Mouse (Mus musculus) forebrain, embryonic 16.5 days (tissue): Measurements from ENCODE around the gene Psg16. TPM values are rescaled to one million over a fixed set of nuclear protein-coding genes. Genes with fewer than 3 reads are reported as not detected.
A peak's percentile ranks its signal among the peaks of the same experiment; 100 is the strongest.
"Not testable (repeated sequence)": the region's sequence is repeated elsewhere in the genome, so short reads cannot be mapped to it uniquely, and the experiment has no call there.

Source experiments
- ATAC-seq: fragments of 200-750 bp; cut with Nextera tagmentation; 2 replicates; pipeline ENCODE4 v1.8.0; 2017; ENCODE audit warnings: mild to moderate bottlenecking, moderate library complexity
- H3K27ac ChIP-seq: fragments of 300-500 bp; sonication (generic); 2 replicates; pipeline ENCODE4 v1.5.1; 2014; ENCODE audit warnings: low read length, control low read depth
- H3K27me3 ChIP-seq: fragments of 300-500 bp; sonication (generic); replicated peaks from 2 replicates; pipeline ENCODE4 v1.6.1; 2014; ENCODE audit warnings: low read length; ENCODE audit not compliant: control insufficient read depth, insufficient read depth
- H3K36me3 ChIP-seq: fragments of 300-500 bp; sonication (generic); 2 replicates; pipeline ENCODE4 v1.6.1; 2014; ENCODE audit not compliant: control insufficient read depth, insufficient read depth
- H3K4me1 ChIP-seq: fragments of 300-500 bp; sonication (generic); replicated peaks from 2 replicates; pipeline ENCODE4 v1.6.1; 2014; ENCODE audit warnings: low read length; ENCODE audit not compliant: control insufficient read depth, insufficient read depth
- H3K4me2 ChIP-seq: fragments of 300-500 bp; sonication (generic); 2 replicates; pipeline ENCODE4 v1.6.1; 2014; ENCODE audit warnings: mild to moderate bottlenecking, low read length, control low read depth
- H3K4me3 ChIP-seq: fragments of 300-500 bp; sonication (generic); replicated peaks from 2 replicates; pipeline ENCODE4 v1.5.1; 2014; ENCODE audit warnings: mild to moderate bottlenecking, low read length, control low read depth
- H3K9ac ChIP-seq: fragments of 300-500 bp; sonication (generic); replicated peaks from 2 replicates; pipeline ENCODE4 v1.6.1; 2014; ENCODE audit warnings: low read depth, low read length, control low read depth
- H3K9me3 ChIP-seq: fragments of 300-500 bp; sonication (generic); 2 replicates; pipeline ENCODE4 v1.6.1; 2016; ENCODE audit warnings: low read length; ENCODE audit not compliant: control insufficient read depth
- WGBS: fragments of 180-500 bp; shearing (Covaris S2); extraction: QIAGEN DNeasy Blood & Tissue Kit; methylation state at CpG from one replicate; pipeline ENCODE4 v1.1.7; 2014; 5-methylcytosine and 5-hydroxymethylcytosine counted together
- polyA plus RNA-seq: library from polyadenylated mRNA; unstranded; fragments of >200 nt; fragmentation: Nextera tagmentation; extraction: Ambion mirVana; gene quantifications from 2 replicates; pipeline ENCODE4 v1.2.1, GENCODE M21; 2015

Gene Psg16
- polyA plus RNA-seq, 1 experiment from 2014 or later = 3.4 TPM

DNA sequence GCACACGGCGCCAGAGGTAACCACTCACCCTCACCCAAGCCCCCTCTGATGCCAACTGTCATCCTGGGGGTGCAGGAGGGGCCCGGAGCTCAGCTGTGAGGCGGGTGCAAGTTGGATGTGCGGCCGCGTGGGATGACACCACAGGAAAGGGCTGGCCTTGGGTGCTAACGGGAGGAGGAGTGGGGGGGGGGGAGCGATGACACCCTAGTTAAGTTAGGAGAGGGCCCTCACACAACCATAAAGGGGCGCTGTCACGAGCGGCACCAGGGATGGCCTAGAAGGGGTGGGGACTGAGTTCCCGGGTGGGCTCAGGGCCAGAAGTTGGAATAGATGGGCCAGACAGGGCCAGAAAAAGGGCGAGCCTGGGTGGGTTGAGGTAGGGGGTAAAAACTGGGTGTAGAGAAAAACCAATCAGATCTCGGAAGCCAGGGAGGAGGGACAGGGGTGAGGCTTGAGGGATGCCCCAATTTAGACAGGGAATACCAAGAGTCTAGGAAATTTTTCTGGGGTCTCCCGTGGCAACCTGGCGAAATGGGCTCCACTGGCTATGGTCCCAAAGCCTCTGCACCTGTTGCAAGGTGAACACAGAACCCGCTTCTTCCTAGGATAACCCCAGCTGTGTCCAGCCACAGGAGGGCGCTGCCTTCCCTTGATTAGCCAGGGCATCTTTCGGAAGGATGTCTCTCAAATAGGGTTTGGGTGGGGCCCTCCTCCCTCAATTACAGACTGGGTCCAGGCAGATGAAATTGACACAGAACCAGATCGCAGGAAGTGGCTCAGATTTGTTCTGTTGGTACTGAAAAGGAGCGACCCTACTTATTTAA, 12.8 kb upstream of the Psg16 start:
- WGBS = 61% methylated on average over 21 of the region's 22 CpGs
- Histone ChIP-seq H3K9me3 (no peaks in the 10 kb centered on the region), H3K4me1 (peaks cover 54% of the 10 kb centered on the region), H3K27ac (peak overlapping the region; percentile 37), H3K4me3 (no peak overlapping the region; the same call in 1 of the 2 replicates), H3K4me2 (peak overlapping the region; percentile 27), H3K9ac (peak overlapping the region; percentile 35; the same call in 1 of the 2 replicates), H3K36me3 (no peaks in the 10 kb centered on the region), H3K27me3 (no peaks in the 10 kb centered on the region)
- ATAC-seq = no peak

DNA sequence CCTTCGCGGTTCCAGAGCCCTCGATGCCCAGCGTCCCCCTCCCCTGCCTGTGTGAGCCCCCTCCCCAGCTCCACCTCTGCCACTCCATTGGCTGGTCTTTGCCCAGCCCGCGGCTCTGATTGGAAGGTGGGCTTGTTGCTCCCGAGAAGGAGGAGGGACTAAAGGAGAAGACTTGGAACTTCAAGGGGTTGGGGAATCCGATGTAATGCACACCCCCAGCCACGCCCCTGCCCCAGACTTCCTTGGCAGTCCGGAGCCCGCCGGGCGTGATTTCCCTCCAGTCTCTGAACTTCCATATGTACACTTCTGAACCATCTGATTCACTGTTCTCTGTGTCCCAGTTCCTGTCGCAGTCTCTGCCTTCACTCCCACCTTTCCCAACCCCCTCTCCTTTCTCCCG, 11.5 kb upstream of the Psg16 start, which contains the start of gene Hif3a:
TSS of gene Hif3a (minus strand) at position 39 of the 400 bp plus-strand sequence.
- Histone ChIP-seq H3K36me3 (no peaks in the 10 kb centered on the region), H3K27me3 (no peaks in the 10 kb centered on the region), H3K4me1 (peaks cover 42% of the 10 kb centered on the region), H3K9me3 (no peaks in the 10 kb centered on the region), H3K4me3 (peak within 1 kb of the TSS; percentile 48), H3K4me2 (peak within 1 kb of the TSS; percentile 65), H3K9ac (peak within 1 kb of the TSS; percentile 59), H3K27ac (no peak within 1 kb of the TSS)
- 1% methylated on average over 15 of the region's 15 CpGs for WGBS
- peak; percentile 89 for ATAC-seq

DNA sequence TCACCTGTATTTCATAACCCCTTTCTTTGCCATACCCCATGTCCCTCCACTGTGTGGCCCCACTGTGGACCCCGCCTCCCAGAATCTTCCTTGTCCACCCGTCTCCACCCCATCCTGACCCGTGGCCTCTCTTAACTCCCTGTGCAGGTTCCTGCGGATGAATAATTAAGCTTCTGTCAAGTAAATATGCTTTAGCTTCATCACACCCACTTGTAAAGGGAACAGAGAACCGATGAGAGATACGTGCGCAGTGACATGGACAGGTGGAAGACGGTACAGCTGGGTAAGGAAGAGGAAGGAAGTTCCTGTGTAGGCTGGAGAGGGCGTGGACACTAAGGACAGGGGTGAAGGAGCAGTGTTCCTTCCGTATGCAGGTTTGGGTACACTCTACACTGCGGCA, 11.0 kb upstream of the Psg16 start:
- Histone ChIP-seq H3K9me3 (no peaks in the 10 kb centered on the region), H3K9ac (no peak overlapping the region; the same call in 1 of the 2 replicates), H3K27me3 (no peaks in the 10 kb centered on the region), H3K4me3 (peak overlapping the region; percentile 48), H3K4me1 (peaks cover 40% of the 10 kb centered on the region), H3K4me2 (peak overlapping the region; percentile 65), H3K27ac (no peak overlapping the region), H3K36me3 (no peaks in the 10 kb centered on the region)
- 20% methylated on average over 11 of the region's 11 CpGs for WGBS
- ATAC-seq = no peak

DNA sequence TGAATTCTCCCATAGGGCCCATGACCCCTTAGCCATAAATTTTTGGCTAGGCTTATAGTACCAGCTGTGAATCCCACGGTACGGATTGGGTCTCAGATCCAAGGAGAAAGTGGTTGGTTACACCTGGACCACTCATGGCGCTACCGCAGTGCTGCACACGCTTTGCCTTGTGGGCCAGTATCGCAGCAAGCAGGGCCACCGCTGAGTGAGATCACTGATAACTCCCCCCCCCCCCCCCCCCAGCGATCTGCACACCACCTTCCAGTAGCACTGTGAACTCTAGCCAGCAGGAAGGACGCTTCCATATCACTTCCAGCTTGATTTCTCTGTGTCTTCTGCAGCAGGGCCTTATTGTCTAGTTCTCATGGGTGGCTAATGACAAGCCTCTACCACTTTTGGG, 8.2 kb upstream of the Psg16 start:
- Histone ChIP-seq H3K4me2 (no peak overlapping the region), H3K4me1 (peaks cover 15% of the 10 kb centered on the region), H3K9me3 (no peaks in the 10 kb centered on the region), H3K36me3 (no peaks in the 10 kb centered on the region), H3K4me3 (no peak overlapping the region), H3K9ac (no peak overlapping the region), H3K27me3 (no peaks in the 10 kb centered on the region), H3K27ac (no peak overlapping the region)
- WGBS = 88% methylated on average over 8 of the region's 9 CpGs
- no peak for ATAC-seq

DNA sequence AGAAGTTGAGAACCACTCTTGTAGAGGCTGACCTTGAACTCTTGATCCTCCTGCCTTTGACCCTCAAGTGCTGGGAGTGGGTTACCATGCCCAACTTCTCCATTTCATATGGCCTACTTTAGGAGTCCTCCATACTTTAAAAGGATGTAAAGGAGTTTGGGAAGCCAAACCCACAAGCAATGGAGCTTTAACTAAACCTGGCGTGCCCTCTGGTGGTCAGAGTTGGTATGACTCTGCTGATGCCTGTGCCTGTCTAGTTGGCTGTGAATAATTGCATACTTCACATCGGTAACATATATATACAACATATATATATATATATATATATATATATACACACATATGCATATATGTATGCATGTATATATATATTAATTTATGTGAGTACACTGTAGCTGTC, 7.4 kb upstream of the Psg16 start:
- 8% methylated on average over 2 of the region's 2 CpGs for WGBS
- Histone ChIP-seq H3K9me3 (no peaks in the 10 kb centered on the region), H3K4me1 (peaks cover 10% of the 10 kb centered on the region), H3K36me3 (no peaks in the 10 kb centered on the region), H3K27ac (no peak overlapping the region), H3K4me2 (no peak overlapping the region), H3K27me3 (no peaks in the 10 kb centered on the region), H3K9ac (no peak overlapping the region), H3K4me3 (no peak overlapping the region)
- no peak for ATAC-seq

DNA sequence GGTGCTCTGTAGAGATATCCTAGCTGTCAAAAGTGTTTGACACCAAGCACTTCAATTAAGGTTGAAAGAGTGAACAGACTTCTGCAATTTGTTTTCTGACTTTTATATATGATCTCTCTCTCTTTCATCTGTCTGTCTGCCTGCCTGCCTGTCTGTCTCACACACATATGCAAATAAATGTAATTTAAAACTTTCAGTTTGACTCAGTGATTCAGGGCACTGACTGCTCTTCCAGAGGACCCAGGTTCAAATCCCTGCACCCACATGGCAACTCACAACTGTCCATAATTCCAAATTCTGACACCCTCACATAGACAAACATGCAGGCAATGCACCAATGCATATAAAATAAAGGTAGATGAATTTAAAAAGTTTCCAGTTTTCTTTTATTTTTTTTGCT, 6.8 kb upstream of the Psg16 start:
- no peak for ATAC-seq
- H3K27ac ChIP-seq = no peak overlapping the region
- no peaks in the 10 kb centered on the region for H3K36me3 ChIP-seq
- H3K9me3 ChIP-seq = no peaks in the 10 kb centered on the region
- no peaks in the 10 kb centered on the region for H3K27me3 ChIP-seq
- peaks cover 9% of the 10 kb centered on the region for H3K4me1 ChIP-seq
- H3K4me2 ChIP-seq = no peak overlapping the region
- no peak overlapping the region for H3K4me3 ChIP-seq
- H3K9ac ChIP-seq = no peak overlapping the region

DNA sequence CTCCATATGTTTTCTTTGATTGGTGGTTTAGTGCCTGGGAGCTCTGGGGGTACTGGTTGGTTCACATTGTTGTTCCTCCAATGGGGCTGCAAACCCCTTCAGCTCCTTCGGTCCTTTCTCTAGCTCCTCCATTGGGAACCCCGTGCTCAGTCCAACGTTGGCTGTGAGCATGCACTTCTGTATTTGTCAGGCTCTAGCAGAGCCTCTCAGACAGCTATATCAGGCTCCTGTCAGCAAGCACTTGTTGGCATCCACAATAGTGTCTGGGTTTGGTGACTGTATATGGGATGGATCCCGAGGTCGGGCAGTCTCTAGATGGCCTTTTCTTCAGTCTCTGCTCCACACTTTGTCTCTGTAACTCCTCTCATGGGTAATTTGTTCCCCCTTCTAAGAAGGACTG, 6.2 kb upstream of the Psg16 start:
- not testable (repeated sequence) for H3K4me1 ChIP-seq, H3K4me2 ChIP-seq, H3K27ac ChIP-seq, H3K4me3 ChIP-seq, H3K9ac ChIP-seq, H3K9me3 ChIP-seq, ATAC-seq, H3K27me3 ChIP-seq, H3K36me3 ChIP-seq
- WGBS = 68% methylated on average over 5 of the region's 5 CpGs

DNA sequence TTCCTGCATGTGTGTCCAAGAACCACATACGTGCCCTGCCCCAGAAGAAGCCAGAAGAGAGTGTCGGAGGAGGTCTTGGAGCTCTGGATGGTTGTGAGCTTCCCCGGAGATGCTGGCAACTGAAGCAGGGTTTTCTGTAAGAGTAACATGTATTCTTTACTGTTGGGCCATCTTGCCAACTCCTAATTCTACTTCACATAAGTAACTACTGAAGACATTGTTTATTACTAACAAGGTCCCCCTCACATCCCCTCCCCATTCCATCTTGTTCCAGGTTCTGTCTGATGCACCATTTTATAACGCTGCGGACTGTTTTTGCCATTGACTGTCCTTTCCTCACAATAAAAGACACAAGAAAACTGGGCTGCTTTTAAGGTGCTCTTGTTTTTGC, 332 bp upstream of the Psg16 start:
- no peaks in the 10 kb centered on the region for H3K36me3 ChIP-seq
- no peak overlapping the region for H3K9ac ChIP-seq
- 60% methylated on average over 5 of the region's 5 CpGs for WGBS
- no peak for ATAC-seq
- H3K4me3 ChIP-seq = no peak overlapping the region
- no peaks in the 10 kb centered on the region for H3K27me3 ChIP-seq
- no peaks in the 10 kb centered on the region for H3K9me3 ChIP-seq
- H3K27ac ChIP-seq = no peak overlapping the region
- no peak overlapping the region for H3K4me2 ChIP-seq
- no peaks in the 10 kb centered on the region for H3K4me1 ChIP-seq

DNA sequence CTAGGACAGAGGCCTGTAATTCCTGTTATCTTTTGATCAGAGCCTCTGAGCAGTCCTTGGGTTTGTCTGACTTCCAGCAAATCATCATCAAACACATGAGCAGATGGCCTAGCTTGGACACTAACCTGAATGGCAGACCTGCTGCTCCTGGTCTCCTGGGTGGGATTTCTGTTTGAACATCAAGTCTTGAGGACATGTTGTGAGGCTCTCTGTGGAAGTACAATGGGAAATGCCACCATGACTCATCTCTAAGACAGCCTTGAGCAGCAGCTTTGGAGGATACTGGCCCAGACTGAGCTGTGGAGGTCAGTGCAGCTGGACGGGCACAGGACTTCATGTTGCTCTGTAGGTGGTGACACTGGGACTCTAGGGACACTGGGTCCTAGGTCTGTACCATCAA, 2.7 kb downstream of the Psg16 start:
- Histone ChIP-seq H3K9ac (no peak overlapping the region), H3K4me2 (no peak overlapping the region), H3K36me3 (no peaks in the 10 kb centered on the region), H3K27me3 (no peaks in the 10 kb centered on the region), H3K9me3 (no peaks in the 10 kb centered on the region), H3K27ac (no peak overlapping the region), H3K4me3 (no peak overlapping the region), H3K4me1 (no peaks in the 10 kb centered on the region)
- WGBS = 89% methylated on average over 1 of the region's 1 CpGs
- ATAC-seq = no peak
